In the genomic region with DNA sequence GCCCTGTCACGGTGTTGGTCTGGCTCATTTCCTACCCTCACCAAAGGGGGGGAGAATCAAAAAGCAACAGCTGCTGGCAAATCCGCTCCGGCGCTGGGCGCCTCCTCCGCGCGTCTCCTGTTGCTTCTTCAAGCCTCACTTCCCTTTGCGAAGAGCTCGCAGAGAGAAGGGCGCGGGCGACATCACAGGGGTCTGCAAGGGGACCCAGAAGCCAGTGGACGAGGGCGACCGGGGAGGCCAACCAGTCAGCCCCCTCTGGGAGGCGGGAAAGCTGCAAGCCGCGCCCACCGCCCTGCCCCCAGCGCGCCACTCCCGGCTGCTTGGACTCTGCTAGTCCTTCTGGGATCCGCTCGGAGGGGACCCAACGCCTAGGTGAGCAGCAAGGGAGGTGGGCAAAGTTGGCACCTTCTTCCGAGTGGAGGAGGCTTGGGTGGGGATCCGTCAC, we compare ENCODE assay signal across 9 mouse cellular contexts. TPM values are rescaled to one million over a fixed set of nuclear protein-coding genes. Genes with fewer than 3 reads are reported as not detected.
A peak's percentile ranks its signal among the peaks of the same experiment; 100 is the strongest.
DNase-seq lines count a peak whose midpoint lies in the region; ATAC-seq and TF ChIP-seq lines count a peak whose summit lies in the region.
"Had no signal": no experiment of that assay in that cellular context is flagged by ENCODE, and none has a peak within 500 bp of the region (broad histone marks: within the 10 kb centered on the region; RNA-seq: fewer than 3 reads in every experiment).

Gene Fxyd6 (plus strand): TSS at position 69 of the 445 bp plus-strand sequence.

- no peaks in the 10 kb centered on the region for H3K4me1 ChIP-seq in embryonic fibroblast, embryonic 13.5 days (ENCODE audit: control insufficient read depth, insufficient read depth, low read length)
- peaks cover 24% of the 10 kb centered on the region for H3K4me1 ChIP-seq in heart, embryonic 13.5 days
- no peaks in the 10 kb centered on the region for H3K4me1 ChIP-seq in liver, postnatal 0 days (ENCODE audit: insufficient read depth)

- TF ChIP-seq CTCF in embryonic fibroblast, embryonic 13.5 days (IDR thresholded peaks at IDR 0.05; ENCODE audit: borderline replicate concordance, insufficient read depth, low read length): no peak
- TF ChIP-seq CTCF in liver, postnatal 0 days (IDR thresholded peaks at IDR 0.05; ENCODE audit: low read depth): no peak

- H3K36me3 ChIP-seq in heart, embryonic 13.5 days: no peaks in the 10 kb centered on the region
- no peaks in the 10 kb centered on the region for H3K36me3 ChIP-seq in liver, postnatal 0 days (replicated peaks; ENCODE audit: insufficient read depth, low read length)

- WGBS in heart, embryonic 13.5 days: 1% methylated on average over 28 of the region's 28 CpGs
- WGBS in liver, postnatal 0 days (ENCODE audit: insufficient replicate concordance): under 1% methylated on average over 28 of the region's 28 CpGs

- peak within 1 kb of the TSS; percentile 53 for H3K4me3 ChIP-seq in embryonic fibroblast, embryonic 13.5 days (ENCODE audit: insufficient read depth, low read length)
- H3K4me3 ChIP-seq in heart, embryonic 13.5 days: peak within 1 kb of the TSS; percentile 68
- H3K4me3 ChIP-seq in liver, postnatal 0 days (ENCODE audit: low read depth, low read length): peak within 1 kb of the TSS; percentile 27

- DNase-seq in B cell, adult 2 months: peak; percentile 30 to 40
- peak; percentile 44 to 50 for DNase-seq in adrenal gland, postnatal 4 days (ENCODE audit: low spot score in 2 of 2)
- peak; percentile 79 for DNase-seq in kidney, postnatal 10 days
- peak; percentile 21 for DNase-seq in liver, postnatal 0 days
- peak; percentile 49 for DNase-seq in ovary, postnatal 14 days (ENCODE audit: low spot score)
- peak; percentile 69 for DNase-seq in yolk sac, embryonic 10.5 days (ENCODE audit: low spot score)

- TF ChIP-seq EP300 in liver, postnatal 0 days (IDR thresholded peaks at IDR 0.05; ENCODE audit: low read depth): no peak

- H3K27me3 ChIP-seq in heart, embryonic 13.5 days (replicated peaks): peaks cover 25% of the 10 kb centered on the region
- peaks cover 34% of the 10 kb centered on the region for H3K27me3 ChIP-seq in liver, postnatal 0 days (ENCODE audit: insufficient read depth, low read length)

- no peak within 1 kb of the TSS for H3K27ac ChIP-seq in embryonic fibroblast, embryonic 13.5 days (ENCODE audit: insufficient read depth, low read length)
- H3K27ac ChIP-seq in heart, embryonic 13.5 days (replicated peaks): no peak within 1 kb of the TSS
- no peak within 1 kb of the TSS for H3K27ac ChIP-seq in liver, postnatal 0 days (ENCODE audit: low read depth)

- H3K4me2 ChIP-seq in heart, embryonic 13.5 days: peak within 1 kb of the TSS; percentile 85
- H3K4me2 ChIP-seq in liver, postnatal 0 days (ENCODE audit: low read depth, low read length): peak within 1 kb of the TSS; percentile 44

- no peak for TF ChIP-seq POLR2A in embryonic fibroblast, embryonic 13.5 days (IDR thresholded peaks at IDR 0.05; ENCODE audit: low read depth, low read length)

- peak within 1 kb of the TSS; percentile 82 for H3K9ac ChIP-seq in heart, embryonic 13.5 days
- no peak within 1 kb of the TSS for H3K9ac ChIP-seq in liver, postnatal 0 days (replicated peaks)

- H3K9me3 ChIP-seq in heart, embryonic 13.5 days: no peaks in the 10 kb centered on the region
- H3K9me3 ChIP-seq in liver, postnatal 0 days (ENCODE audit: low read length): no peaks in the 10 kb centered on the region

- ATAC-seq in heart, embryonic 13.5 days (ENCODE audit: extremely low read depth, insufficient number of reproducible peaks, low FRiP score, low TSS enrichment): no peak
- no peak for ATAC-seq in liver, postnatal 0 days
- ATAC-seq: Patski had no signal

RNA-seq across cellular contexts. Expression of gene Fxyd6, which starts in this region (rescaled TPM):
- 100 to 1,000 TPM; 123 to 137 TPM for total RNA-seq in adrenal gland, postnatal 4 days (2021)
- 4.0 and 20.6 TPM in 2 replicates for polyA plus RNA-seq in embryonic fibroblast, embryonic 13.5 days (2011; ENCODE audit: insufficient read length, low read depth, missing spikeins)
- 40.3 and 42.0 TPM in 2 replicates for polyA plus RNA-seq in heart, embryonic 13.5 days (2015; fragmentation: Nextera tagmentation; extraction: Ambion mirVana)
- 1.5 and 1.9 TPM in 2 replicates for polyA plus RNA-seq in liver, postnatal 0 days (2015; fragmentation: Nextera tagmentation; extraction: Ambion mirVana)

Comparison
In these comparisons a context has a peak if more than half of its experiments do, and no peak if none do; other contexts are left out.
1. DNase-seq: peak in every context shown above with its lines; median percentile 79 in kidney, postnatal 10 days; 69 in yolk sac, embryonic 10.5 days; 49 in ovary, postnatal 14 days; 47 in adrenal gland, postnatal 4 days; 35 in B cell, adult 2 months; 21 in liver, postnatal 0 days.